In the genomic region with DNA sequence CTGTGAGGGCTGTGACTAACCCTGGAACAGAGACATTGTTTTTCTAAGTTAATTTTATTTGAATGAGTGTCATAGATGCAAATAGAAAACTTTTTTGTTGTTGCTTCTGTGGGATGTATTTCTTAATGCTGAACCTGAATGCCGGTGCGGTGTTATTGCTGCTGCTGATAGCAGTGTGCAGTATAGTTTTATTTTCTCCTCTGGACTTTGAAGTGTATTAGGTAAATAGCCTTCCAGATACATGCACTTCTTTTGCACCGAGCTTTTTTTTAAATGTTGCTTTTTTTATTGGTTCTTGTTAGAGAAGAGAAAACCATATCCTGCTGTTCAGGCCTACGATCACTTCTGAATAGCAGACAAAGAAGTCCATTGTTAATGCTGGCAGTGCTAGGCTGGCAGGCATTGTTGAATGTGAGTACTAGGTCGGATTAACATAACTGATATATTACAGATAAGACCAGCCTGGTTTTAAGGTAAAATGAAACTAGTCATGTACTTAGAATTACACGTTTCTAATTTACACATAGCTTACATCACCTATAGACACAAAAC, we compare ENCODE assay signal across 13 mouse cellular contexts.
DNase-seq lines count a peak whose midpoint lies in the region; ATAC-seq and TF ChIP-seq lines count a peak whose summit lies in the region.
"Had no signal": no experiment of that assay in that cellular context is flagged by ENCODE, and none has a peak within 500 bp of the region (broad histone marks: within the 10 kb centered on the region; RNA-seq: fewer than 3 reads in every experiment).

No protein-coding gene starts in this region.

- no peak for TF ChIP-seq CTCF in forebrain, postnatal 0 days (IDR thresholded peaks at IDR 0.05; ENCODE audit: low read depth)

- DNase-seq in hindbrain, embryonic 11.5 days (ENCODE audit: low spot score) = peak; percentile 42
- DNase-seq in brain, adult 2 months (ENCODE audit: low read depth, low spot score) = peak; percentile 61
- DNase-seq in forebrain, postnatal 0 days = peak; percentile 27
- no peak for DNase-seq in gastrocnemius, postnatal 4 days (ENCODE audit: low spot score in 2 of 2)
- DNase-seq in kidney, adult 9 months = no peak
- no peak for DNase-seq in heart, postnatal 14 days
- DNase-seq: adrenal gland, adult 2 months; cerebellum, adult 11-12 months; gastrocnemius, postnatal 14 days had no signal

- intact Hi-C loops in heart, postnatal 14 days (cut with DNase I) = no loop called here

- no peaks in the 10 kb centered on the region for H3K27me3 ChIP-seq in hindbrain, embryonic 11.5 days (ENCODE audit: control insufficient read depth, insufficient read depth, low read length)
- no peaks in the 10 kb centered on the region for H3K27me3 ChIP-seq in hindbrain, embryonic 16.5 days (replicated peaks; ENCODE audit: control insufficient read depth, insufficient read depth, low read length)
- no peaks in the 10 kb centered on the region for H3K27me3 ChIP-seq in forebrain, postnatal 0 days (ENCODE audit: insufficient read depth, low read length)
- H3K27me3 ChIP-seq in midbrain, embryonic 16.5 days (ENCODE audit: control insufficient read depth, insufficient read depth, low read depth, low read length) = no peaks in the 10 kb centered on the region
- H3K27me3 ChIP-seq: embryonic facial prominence, embryonic 13.5 days had no signal

- no peak overlapping the region for H3K4me2 ChIP-seq in hindbrain, embryonic 11.5 days (replicated peaks; ENCODE audit: low read depth, low read length)
- H3K4me2 ChIP-seq in hindbrain, embryonic 16.5 days (ENCODE audit: low read length) = no peak overlapping the region
- H3K4me2 ChIP-seq in forebrain, postnatal 0 days (ENCODE audit: low read depth) = no peak overlapping the region
- H3K4me2 ChIP-seq in midbrain, embryonic 16.5 days (ENCODE audit: low read length) = no peak overlapping the region
- H3K4me2 ChIP-seq: embryonic facial prominence, embryonic 13.5 days; liver, embryonic 11.5 days had no signal

- peaks cover 4% of the 10 kb centered on the region; the same call in 1 of the 2 replicates for H3K4me1 ChIP-seq in hindbrain, embryonic 11.5 days (replicated peaks; ENCODE audit: control insufficient read depth, insufficient read depth, low read length)
- H3K4me1 ChIP-seq in hindbrain, embryonic 16.5 days (ENCODE audit: control insufficient read depth, insufficient read depth, low read depth, low read length) = peaks cover 16% of the 10 kb centered on the region
- H3K4me1 ChIP-seq in forebrain, postnatal 0 days (ENCODE audit: insufficient read depth) = peaks cover 13% of the 10 kb centered on the region
- peaks cover 32% of the 10 kb centered on the region for H3K4me1 ChIP-seq in midbrain, embryonic 16.5 days (ENCODE audit: control insufficient read depth, insufficient read depth, low read length)

- H3K27ac ChIP-seq in hindbrain, embryonic 11.5 days (ENCODE audit: low read depth, low read length) = no peak overlapping the region
- no peak overlapping the region for H3K27ac ChIP-seq in hindbrain, embryonic 16.5 days (ENCODE audit: low read depth, low read length)
- no peak overlapping the region for H3K27ac ChIP-seq in forebrain, postnatal 0 days (ENCODE audit: low read depth, low read length)
- 0 out of 2 replicates have a peak overlapping the region, but pooled peaks have one; percentile 17 for H3K27ac ChIP-seq in midbrain, embryonic 16.5 days (ENCODE audit: low read length)
- H3K27ac ChIP-seq: embryonic facial prominence, embryonic 13.5 days had no signal

- no peaks in the 10 kb centered on the region for H3K36me3 ChIP-seq in hindbrain, embryonic 11.5 days (ENCODE audit: control insufficient read depth, insufficient read depth, low read length)
- H3K36me3 ChIP-seq in hindbrain, embryonic 16.5 days (ENCODE audit: control insufficient read depth, insufficient read depth, low read length) = no peaks in the 10 kb centered on the region
- H3K36me3 ChIP-seq in forebrain, postnatal 0 days (ENCODE audit: insufficient read depth) = no peaks in the 10 kb centered on the region
- H3K36me3 ChIP-seq in midbrain, embryonic 16.5 days (ENCODE audit: control insufficient read depth, insufficient read depth, low read length) = no peaks in the 10 kb centered on the region
- H3K36me3 ChIP-seq: embryonic facial prominence, embryonic 13.5 days had no signal

- H3K9me3 ChIP-seq in hindbrain, embryonic 11.5 days (ENCODE audit: control insufficient read depth, low read length) = no peaks in the 10 kb centered on the region
- H3K9me3 ChIP-seq in hindbrain, embryonic 16.5 days (ENCODE audit: control insufficient read depth, low read length) = no peaks in the 10 kb centered on the region
- H3K9me3 ChIP-seq in forebrain, postnatal 0 days (ENCODE audit: low read length) = no peaks in the 10 kb centered on the region
- no peaks in the 10 kb centered on the region for H3K9me3 ChIP-seq in midbrain, embryonic 16.5 days (replicated peaks; ENCODE audit: control insufficient read depth, low read length, poor library complexity, severe bottlenecking)

- 27% methylated on average over 6 of the region's 6 CpGs for WGBS in hindbrain, embryonic 11.5 days
- WGBS in hindbrain, embryonic 16.5 days = 19% methylated on average over 6 of the region's 6 CpGs
- WGBS in forebrain, postnatal 0 days = 9% methylated on average over 6 of the region's 6 CpGs
- 15% methylated on average over 6 of the region's 6 CpGs for WGBS in midbrain, embryonic 16.5 days

- no peak overlapping the region for H3K9ac ChIP-seq in hindbrain, embryonic 11.5 days (ENCODE audit: low read depth, low read length)
- H3K9ac ChIP-seq in hindbrain, embryonic 16.5 days (ENCODE audit: low read depth, low read length) = no peak overlapping the region
- no peak overlapping the region for H3K9ac ChIP-seq in forebrain, postnatal 0 days
- no peak overlapping the region for H3K9ac ChIP-seq in midbrain, embryonic 16.5 days (ENCODE audit: low read depth, low read length)
- H3K9ac ChIP-seq: embryonic facial prominence, embryonic 13.5 days had no signal

- H3K4me3 ChIP-seq in hindbrain, embryonic 11.5 days (ENCODE audit: low read depth, low read length) = no peak overlapping the region
- no peak overlapping the region for H3K4me3 ChIP-seq in hindbrain, embryonic 16.5 days (ENCODE audit: low read length)
- no peak overlapping the region for H3K4me3 ChIP-seq in forebrain, postnatal 0 days (ENCODE audit: low read depth, low read length)
- H3K4me3 ChIP-seq in midbrain, embryonic 16.5 days (ENCODE audit: low read depth, low read length) = no peak overlapping the region
- H3K4me3 ChIP-seq: embryonic facial prominence, embryonic 13.5 days had no signal

- no peak for ATAC-seq in hindbrain, embryonic 11.5 days (ENCODE audit: low FRiP score)
- no peak for ATAC-seq in hindbrain, embryonic 16.5 days
- ATAC-seq in forebrain, postnatal 0 days = no peak
- ATAC-seq in midbrain, embryonic 16.5 days = no peak

Comparison
In these comparisons a context has a peak if more than half of its experiments do, and no peak if none do; other contexts are left out.
1. DNase-seq: peak in hindbrain, embryonic 11.5 days (single experiment), brain, adult 2 months (single experiment) and forebrain, postnatal 0 days (single experiment); none in gastrocnemius, postnatal 4 days (0 of 2), kidney, adult 9 months (single experiment) and heart, postnatal 14 days (0 of 2).